Mouse (Mus musculus): Measurements from ENCODE around the gene Stag3. TPM values are rescaled to one million over a fixed set of nuclear protein-coding genes. Genes with fewer than 3 reads are reported as not detected.

Gene Stag3
- polyA plus RNA-seq (2012; rRNA removed) (18.8 and 25.3 TPM in 2 replicates), polyA plus RNA-seq (2014; fragmentation: Nextera tagmentation; extraction: Ambion mirVana) (5.6 TPM in 2 replicates)

DNA sequence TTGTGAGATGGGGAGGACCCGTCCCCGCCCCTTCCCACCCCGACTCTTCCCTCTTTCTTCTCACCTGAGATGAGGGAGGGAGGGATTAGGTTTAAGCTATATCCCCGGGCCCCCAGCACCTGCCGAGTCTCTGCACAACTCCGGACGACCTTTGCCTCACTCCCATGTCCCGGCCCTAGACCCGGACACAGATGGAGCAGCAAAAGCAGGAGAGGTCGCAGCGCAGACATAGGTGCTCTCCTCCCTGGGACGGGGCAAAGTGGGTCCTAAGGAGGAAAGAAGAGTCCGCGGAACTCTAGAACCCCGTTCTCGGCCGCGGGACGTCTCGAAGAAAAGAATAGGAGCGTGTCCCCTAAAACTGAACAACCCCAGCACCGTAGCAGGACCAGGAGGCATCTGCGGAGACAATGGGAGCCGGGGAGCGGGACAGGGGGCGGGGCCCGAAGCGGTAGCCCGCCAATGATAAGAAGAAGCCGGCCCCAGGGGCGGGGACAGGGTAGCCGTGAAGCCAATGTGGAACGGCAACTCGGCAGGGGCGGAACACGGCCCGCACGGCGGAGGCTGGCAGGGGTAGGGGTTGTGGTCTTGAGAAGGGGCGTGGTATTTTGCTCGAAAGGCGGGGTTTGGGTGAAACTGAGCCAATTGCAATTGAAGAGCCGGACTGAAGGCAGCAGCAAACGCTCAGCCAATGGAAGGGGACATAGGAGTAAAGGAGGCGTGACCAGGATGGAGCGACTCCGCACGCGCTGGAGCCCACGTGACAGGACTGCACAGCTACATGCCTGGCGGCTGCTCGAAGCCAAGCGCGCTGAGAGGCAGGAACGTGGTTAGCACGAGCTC is at the start of gene Stag3, which contains the start of the genes Gm43720 and Gpc2:
TSS of gene Stag3 (plus strand) at position 656 of the 840 bp plus-strand sequence.
TSS of gene Gm43720 (minus strand) at position 374 of the 840 bp plus-strand sequence.
TSS of gene Gpc2 (minus strand) at position 421 of the 840 bp plus-strand sequence.
- Histone ChIP-seq H3K4me1 (ENCODE audit: control insufficient read depth, insufficient read depth, low read length) (peaks cover 23% of the 10 kb centered on the region), H3K9me3 (ENCODE audit: control insufficient read depth, low read length) (peaks cover 6% of the 10 kb centered on the region; the same call in 1 of the 2 replicates), H3K9ac (ENCODE audit: low read depth, low read length, severe bottlenecking) (peak within 1 kb of the TSS; percentile 79), H3K27me3 (ENCODE audit: control insufficient read depth, insufficient read depth, low read length) (no peaks in the 10 kb centered on the region), H3K4me2 (replicated peaks; ENCODE audit: low read depth, low read length, severe bottlenecking) (peak within 1 kb of the TSS; percentile 69), H3K36me3 (ENCODE audit: control insufficient read depth, insufficient read depth, low read length) (peaks cover 27% of the 10 kb centered on the region), H3K4me3 (replicated peaks; ENCODE audit: low read length) (peak within 1 kb of the TSS; percentile 73), H3K27ac (replicated peaks; ENCODE audit: low read depth, low read length) (0 out of 2 replicates have a peak within 1 kb of the TSS, but pooled peaks have one; percentile 28)
- DNase-seq (ENCODE audit: low spot score) (peak; percentile 99), ATAC-seq (ENCODE audit: low FRiP score, low read depth) (peak; percentile 99)
- TF ChIP-seq POLR2A (IDR thresholded peaks at IDR 0.05; ENCODE audit: borderline replicate concordance, extremely low read depth, insufficient read depth, insufficient read length): peak; percentile 59; the same call in 1 of the 2 replicates
- under 1% methylated on average over 50 of the region's 56 CpGs for WGBS

DNA sequence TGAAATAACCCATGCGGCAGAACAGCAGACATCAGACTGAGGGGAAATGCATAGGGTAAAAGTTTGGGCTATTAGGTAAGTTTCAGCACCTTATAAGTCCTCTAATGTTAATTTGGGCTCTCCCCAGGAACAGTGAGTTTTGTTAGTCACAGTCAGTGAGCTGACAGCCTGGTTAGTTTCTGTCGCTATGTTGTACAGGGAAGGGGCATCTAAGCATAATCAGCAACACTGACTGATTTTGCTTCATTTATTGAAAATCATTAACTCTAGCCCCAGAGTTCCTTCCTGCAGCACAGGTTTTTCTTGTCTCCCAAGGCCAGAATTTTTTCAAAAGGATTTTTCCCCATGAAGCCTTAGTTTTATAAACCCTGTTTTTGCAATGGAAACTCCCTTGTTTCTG is 46.3 kb upstream of the Stag3 start:
- Histone ChIP-seq H3K36me3 (ENCODE audit: control insufficient read depth, insufficient read depth, low read length) (no peaks in the 10 kb centered on the region), H3K27ac (replicated peaks; ENCODE audit: low read depth, low read length) (no peak overlapping the region), H3K9me3 (ENCODE audit: control insufficient read depth, low read length) (no peaks in the 10 kb centered on the region), H3K4me3 (replicated peaks; ENCODE audit: low read length) (no peak overlapping the region), H3K4me2 (replicated peaks; ENCODE audit: low read depth, low read length, severe bottlenecking) (no peak overlapping the region), H3K4me1 (ENCODE audit: control insufficient read depth, insufficient read depth, low read length) (no peaks in the 10 kb centered on the region), H3K9ac (ENCODE audit: low read depth, low read length, severe bottlenecking) (no peak overlapping the region), H3K27me3 (ENCODE audit: control insufficient read depth, insufficient read depth, low read length) (no peaks in the 10 kb centered on the region)
- WGBS: 82% methylated on average over 2 of the region's 2 CpGs
- no peak for TF ChIP-seq POLR2A (IDR thresholded peaks at IDR 0.05; ENCODE audit: borderline replicate concordance, extremely low read depth, insufficient read depth, insufficient read length)
- DNase-seq (ENCODE audit: low spot score) (no peak), ATAC-seq (ENCODE audit: low FRiP score, low read depth) (no peak)

DNA sequence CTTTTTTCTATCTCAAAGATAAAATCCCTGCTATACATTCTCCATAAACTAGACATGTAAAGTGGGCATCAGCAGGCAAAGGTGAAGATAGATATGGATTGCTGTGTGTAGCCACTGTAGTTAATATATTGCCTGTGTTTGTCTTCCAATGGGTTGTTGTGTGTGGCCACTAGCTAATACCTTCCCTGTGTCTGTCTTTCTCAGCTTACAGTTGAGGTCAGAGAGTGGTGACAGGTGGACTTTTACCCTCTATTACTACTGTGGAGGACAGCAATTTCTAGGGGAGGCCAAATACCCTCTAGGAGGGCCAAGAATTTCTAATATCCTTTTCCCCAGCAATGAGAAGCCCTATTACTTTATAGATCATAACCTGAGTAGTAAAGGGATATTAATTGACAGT is 45.8 kb upstream of the Stag3 start:
- Histone ChIP-seq H3K4me2 (replicated peaks; ENCODE audit: low read depth, low read length, severe bottlenecking) (no peak overlapping the region), H3K27me3 (ENCODE audit: control insufficient read depth, insufficient read depth, low read length) (no peaks in the 10 kb centered on the region), H3K9me3 (ENCODE audit: control insufficient read depth, low read length) (no peaks in the 10 kb centered on the region), H3K27ac (replicated peaks; ENCODE audit: low read depth, low read length) (no peak overlapping the region), H3K9ac (ENCODE audit: low read depth, low read length, severe bottlenecking) (no peak overlapping the region), H3K36me3 (ENCODE audit: control insufficient read depth, insufficient read depth, low read length) (no peaks in the 10 kb centered on the region), H3K4me3 (replicated peaks; ENCODE audit: low read length) (no peak overlapping the region), H3K4me1 (ENCODE audit: control insufficient read depth, insufficient read depth, low read length) (no peaks in the 10 kb centered on the region)
- no peak for TF ChIP-seq POLR2A (IDR thresholded peaks at IDR 0.05; ENCODE audit: borderline replicate concordance, extremely low read depth, insufficient read depth, insufficient read length)
- ATAC-seq (ENCODE audit: low FRiP score, low read depth): no peak
- DNase-seq (ENCODE audit: low spot score): no peak

DNA sequence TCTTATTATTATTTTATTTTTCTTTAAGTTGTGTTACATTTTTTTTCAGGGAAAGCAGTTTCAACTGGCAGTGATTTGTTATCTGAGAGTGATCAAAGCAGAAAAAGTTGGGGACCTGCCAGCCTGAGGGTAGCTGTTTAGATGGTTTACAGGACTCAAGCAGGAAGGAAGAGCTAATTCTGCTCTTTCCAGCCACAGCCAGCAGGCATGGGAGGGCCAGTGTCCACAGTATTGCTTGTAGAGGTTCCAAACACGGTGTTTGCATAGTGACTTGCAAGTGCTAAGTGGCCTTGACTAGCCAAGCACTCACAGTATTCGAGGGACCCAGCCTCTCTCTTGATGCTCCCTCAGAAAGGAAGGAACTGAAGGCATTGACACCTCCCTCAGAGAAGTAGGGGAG is 38.5 kb upstream of the Stag3 start:
- no peak for TF ChIP-seq POLR2A (IDR thresholded peaks at IDR 0.05; ENCODE audit: borderline replicate concordance, extremely low read depth, insufficient read depth, insufficient read length)
- 30% methylated on average over 2 of the region's 2 CpGs for WGBS
- Histone ChIP-seq H3K4me1 (ENCODE audit: control insufficient read depth, insufficient read depth, low read length) (no peaks in the 10 kb centered on the region), H3K27me3 (ENCODE audit: control insufficient read depth, insufficient read depth, low read length) (no peaks in the 10 kb centered on the region), H3K4me3 (replicated peaks; ENCODE audit: low read length) (no peak overlapping the region), H3K36me3 (ENCODE audit: control insufficient read depth, insufficient read depth, low read length) (no peaks in the 10 kb centered on the region), H3K27ac (replicated peaks; ENCODE audit: low read depth, low read length) (no peak overlapping the region), H3K4me2 (replicated peaks; ENCODE audit: low read depth, low read length, severe bottlenecking) (no peak overlapping the region), H3K9ac (ENCODE audit: low read depth, low read length, severe bottlenecking) (no peak overlapping the region), H3K9me3 (ENCODE audit: control insufficient read depth, low read length) (no peaks in the 10 kb centered on the region)
- ATAC-seq (ENCODE audit: low FRiP score, low read depth) (no peak), DNase-seq (ENCODE audit: low spot score) (no peak)

- ATAC-seq (ENCODE audit: low FRiP score, low read depth) (no peak), DNase-seq (ENCODE audit: low spot score) (no peak)
- H3K4me3 ChIP-seq (replicated peaks; ENCODE audit: low read length): no peak overlapping the region
- peaks cover 7% of the 10 kb centered on the region for H3K4me1 ChIP-seq (ENCODE audit: control insufficient read depth, insufficient read depth, low read length)
- no peak overlapping the region for H3K9ac ChIP-seq (ENCODE audit: low read depth, low read length, severe bottlenecking)
- WGBS: 81% methylated on average over 12 of the region's 12 CpGs
- no peaks in the 10 kb centered on the region for H3K9me3 ChIP-seq (ENCODE audit: control insufficient read depth, low read length)
- H3K36me3 ChIP-seq (ENCODE audit: control insufficient read depth, insufficient read depth, low read length): no peaks in the 10 kb centered on the region
- H3K27ac ChIP-seq (replicated peaks; ENCODE audit: low read depth, low read length): no peak overlapping the region
- TF ChIP-seq POLR2A (IDR thresholded peaks at IDR 0.05; ENCODE audit: borderline replicate concordance, extremely low read depth, insufficient read depth, insufficient read length): no peak
- no peak overlapping the region for H3K4me2 ChIP-seq (replicated peaks; ENCODE audit: low read depth, low read length, severe bottlenecking)
- H3K27me3 ChIP-seq (ENCODE audit: control insufficient read depth, insufficient read depth, low read length): no peaks in the 10 kb centered on the region
These were observed 28.9 kb upstream of the Stag3 start for GRCm38 (mm10) chr5:138251144-138251543.
